Comparison of ENCODE assay signal across 9 mouse cellular contexts in genomic region chr7:92550990-92551392, GRCm38 (mm10). TPM values are rescaled to one million over a fixed set of nuclear protein-coding genes. Genes with fewer than 3 reads are reported as not detected.
A peak's percentile ranks its signal among the peaks of the same experiment; 100 is the strongest.
DNase-seq lines count a peak whose midpoint lies in the region; ATAC-seq and TF ChIP-seq lines count a peak whose summit lies in the region.
"Had no signal": no experiment of that assay in that cellular context is flagged by ENCODE, and none has a peak within 500 bp of the region (broad histone marks: within the 10 kb centered on the region; RNA-seq: fewer than 3 reads in every experiment).

No protein-coding gene starts in this region.

- ATAC-seq in midbrain, postnatal 0 days (ENCODE audit: low FRiP score): no peak

- TF ChIP-seq POLR2A in thymus, adult 2 months (IDR thresholded peaks at IDR 0.05; ENCODE audit: control insufficient read depth, extremely low read depth, insufficient read depth, low read length, poor library complexity): no peak

- no peaks in the 10 kb centered on the region for H3K27me3 ChIP-seq in thymus, adult 2 months (ENCODE audit: control insufficient read depth, insufficient read depth, low read length)
- no peaks in the 10 kb centered on the region for H3K27me3 ChIP-seq in midbrain, postnatal 0 days (ENCODE audit: insufficient read depth, low read length)
- H3K27me3 ChIP-seq: heart, embryonic 15.5 days had no signal

- H3K9ac ChIP-seq in midbrain, postnatal 0 days (replicated peaks; ENCODE audit: low read length, poor library complexity, severe bottlenecking): no peak overlapping the region
- H3K9ac ChIP-seq: heart, embryonic 15.5 days had no signal

- H3K9me3 ChIP-seq in midbrain, postnatal 0 days (ENCODE audit: low read length): no peaks in the 10 kb centered on the region
- H3K9me3 ChIP-seq: heart, embryonic 15.5 days had no signal

- no peak overlapping the region for H3K4me3 ChIP-seq in thymus, adult 2 months (ENCODE audit: control insufficient read depth, insufficient read depth, low read length)
- no peak overlapping the region for H3K4me3 ChIP-seq in midbrain, postnatal 0 days (ENCODE audit: low read depth, low read length)
- H3K4me3 ChIP-seq: heart, embryonic 15.5 days had no signal

- intact Hi-C loops in heart, postnatal 36 days (cut with DNase I): loop anchor here (2.0 kb wide), 1 partner anchor 448 kb away; no protein-coding TSS in a partner anchor

- DNase-seq in heart, adult 18-20 months: peak; percentile 13 to 62
- no peak for DNase-seq in heart, postnatal 36 days
- DNase-seq in thymus, adult 2 months: peak; percentile 12
- no peak for DNase-seq in thymus, postnatal 25 days
- peak; percentile 81 for DNase-seq in embryo, embryonic 10.5 days (ENCODE audit: low spot score)
- peak; percentile 54 for DNase-seq in induced T-regulatory cell, adult 2 months (ENCODE audit: low read depth)
- DNase-seq in midbrain, postnatal 0 days (ENCODE audit: low spot score): peak; percentile 84
- no peak for DNase-seq in spleen, adult 18-20 months

- TF ChIP-seq CTCF in thymus, adult 2 months (IDR thresholded peaks at IDR 0.05; ENCODE audit: borderline replicate concordance, control insufficient read depth, extremely low read depth, insufficient read depth, low read length, poor library complexity): no peak
- peak; percentile 82 for TF ChIP-seq CTCF in midbrain, postnatal 0 days (IDR thresholded peaks at IDR 0.05)

- no peaks in the 10 kb centered on the region for H3K4me1 ChIP-seq in thymus, adult 2 months (replicated peaks; ENCODE audit: control insufficient read depth, insufficient read depth, low read length)
- no peaks in the 10 kb centered on the region for H3K4me1 ChIP-seq in midbrain, postnatal 0 days (ENCODE audit: insufficient read depth, low read length)
- H3K4me1 ChIP-seq: heart, embryonic 15.5 days had no signal

- no peak overlapping the region for H3K4me2 ChIP-seq in midbrain, postnatal 0 days (ENCODE audit: low read depth, low read length, poor library complexity, severe bottlenecking)
- H3K4me2 ChIP-seq: heart, embryonic 15.5 days had no signal

- no peak overlapping the region for H3K27ac ChIP-seq in thymus, adult 2 months (ENCODE audit: control insufficient read depth, insufficient read depth, low read length)
- no peak overlapping the region for H3K27ac ChIP-seq in midbrain, postnatal 0 days (ENCODE audit: low read depth, low read length)
- H3K27ac ChIP-seq: heart, embryonic 15.5 days had no signal

- no peaks in the 10 kb centered on the region for H3K36me3 ChIP-seq in thymus, adult 2 months (ENCODE audit: control insufficient read depth, insufficient read depth, low read length)
- no peaks in the 10 kb centered on the region for H3K36me3 ChIP-seq in midbrain, postnatal 0 days (ENCODE audit: insufficient read depth, low read length)
- H3K36me3 ChIP-seq: heart, embryonic 15.5 days had no signal

- WGBS in thymus, adult 2 months: 50% methylated on average over 4 of the region's 4 CpGs
- WGBS in midbrain, postnatal 0 days: 49% methylated on average over 4 of the region's 4 CpGs

RNA-seq across cellular contexts. Expression of gene Ccdc90b, which starts 10.0 kb away (rescaled TPM):
- 10 to 100 TPM; 42.8 to 44.3 TPM for total RNA-seq in heart, adult 18-20 months (2021)
- total RNA-seq in heart, postnatal 36 days (2021): 10 to 100 TPM; 38.4 to 39.2 TPM
- 2.6 and 3.6 TPM in 2 replicates for polyA plus RNA-seq in thymus, adult 2 months (2012; rRNA removed)
- total RNA-seq in midbrain, postnatal 0 days (2014; rRNA removed): 39.6 and 52.2 TPM in 2 replicates
- 44.1 and 47.3 TPM in 2 replicates for polyA plus RNA-seq in midbrain, postnatal 0 days (2015; fragmentation: Nextera tagmentation; extraction: Ambion mirVana)

Comparison
In these comparisons a context has a peak if more than half of its experiments do, and no peak if none do; other contexts are left out.
1. DNase-seq: peak in heart, adult 18-20 months (2 of 2), thymus, adult 2 months (single experiment), embryo, embryonic 10.5 days (single experiment), induced T-regulatory cell, adult 2 months (single experiment) and midbrain, postnatal 0 days (single experiment); none in heart, postnatal 36 days (0 of 2), thymus, postnatal 25 days (single experiment) and spleen, adult 18-20 months (0 of 2).